Mouse (Mus musculus): ENCODE data around the gene Dync1i2. TPM values are rescaled to one million over a fixed set of nuclear protein-coding genes. Genes with fewer than 3 reads are reported as not detected.
A peak's percentile ranks its signal among the peaks of the same experiment; 100 is the strongest.

Gene Dync1i2
- polyA plus RNA-seq, 1 experiment from 2014 or later, result 199 TPM

- H3K9ac ChIP-seq (ENCODE audit: low read depth, low read length), result peak overlapping the region; percentile 21; the same call in 1 of the 2 replicates
- peaks cover 22% of the 10 kb centered on the region for H3K4me1 ChIP-seq (ENCODE audit: control insufficient read depth, insufficient read depth, low read length)
- no peaks in the 10 kb centered on the region for H3K27me3 ChIP-seq (ENCODE audit: control insufficient read depth, insufficient read depth, low read depth, low read length)
- H3K9me3 ChIP-seq (replicated peaks; ENCODE audit: control insufficient read depth, low read length, poor library complexity, severe bottlenecking), result no peaks in the 10 kb centered on the region
- ATAC-seq, result no peak
- WGBS, result 14% methylated on average over 7 of the region's 7 CpGs
- no peak overlapping the region for H3K4me3 ChIP-seq (ENCODE audit: low read depth, low read length)
- H3K4me2 ChIP-seq (ENCODE audit: low read length), result no peak overlapping the region; the same call in 1 of the 2 replicates
- H3K27ac ChIP-seq (ENCODE audit: low read length), result peak overlapping the region; percentile 68
- H3K36me3 ChIP-seq (ENCODE audit: control insufficient read depth, insufficient read depth, low read length), result no peaks in the 10 kb centered on the region; the same call in 1 of the 2 replicates
Observed at GRCm38 (mm10) chr2:71294489-71294888, 83.0 kb downstream of the Dync1i2 start.

- WGBS, result 50% methylated on average over 12 of the region's 12 CpGs
- no peak overlapping the region for H3K27ac ChIP-seq (ENCODE audit: low read length)
- no peak overlapping the region for H3K4me3 ChIP-seq (ENCODE audit: low read depth, low read length)
- no peaks in the 10 kb centered on the region for H3K9me3 ChIP-seq (replicated peaks; ENCODE audit: control insufficient read depth, low read length, poor library complexity, severe bottlenecking)
- H3K9ac ChIP-seq (ENCODE audit: low read depth, low read length), result no peak overlapping the region
- H3K36me3 ChIP-seq (ENCODE audit: control insufficient read depth, insufficient read depth, low read length), result no peaks in the 10 kb centered on the region; the same call in 1 of the 2 replicates
- H3K27me3 ChIP-seq (ENCODE audit: control insufficient read depth, insufficient read depth, low read depth, low read length), result no peaks in the 10 kb centered on the region
- no peak for ATAC-seq
- no peak overlapping the region for H3K4me2 ChIP-seq (ENCODE audit: low read length)
- H3K4me1 ChIP-seq (ENCODE audit: control insufficient read depth, insufficient read depth, low read length), result peaks cover 17% of the 10 kb centered on the region
Observed at GRCm38 (mm10) chr2:71295844-71296243, 84.3 kb downstream of the Dync1i2 start.

- ATAC-seq, result no peak
- Histone ChIP-seq H3K27me3 (ENCODE audit: control insufficient read depth, insufficient read depth, low read depth, low read length) (no peaks in the 10 kb centered on the region), H3K4me1 (ENCODE audit: control insufficient read depth, insufficient read depth, low read length) (peaks cover 17% of the 10 kb centered on the region), H3K4me3 (ENCODE audit: low read depth, low read length) (no peak overlapping the region), H3K4me2 (ENCODE audit: low read length) (no peak overlapping the region), H3K36me3 (ENCODE audit: control insufficient read depth, insufficient read depth, low read length) (no peaks in the 10 kb centered on the region; the same call in 1 of the 2 replicates), H3K9me3 (replicated peaks; ENCODE audit: control insufficient read depth, low read length, poor library complexity, severe bottlenecking) (no peaks in the 10 kb centered on the region), H3K27ac (ENCODE audit: low read length) (no peak overlapping the region), H3K9ac (ENCODE audit: low read depth, low read length) (no peak overlapping the region)
- WGBS, result 77% methylated on average over 1 of the region's 1 CpGs
Observed at GRCm38 (mm10) chr2:71297501-71297900, 86.0 kb downstream of the Dync1i2 start.

- Histone ChIP-seq H3K4me2 (ENCODE audit: low read length) (no peak overlapping the region), H3K36me3 (ENCODE audit: control insufficient read depth, insufficient read depth, low read length) (no peaks in the 10 kb centered on the region; the same call in 1 of the 2 replicates), H3K9ac (ENCODE audit: low read depth, low read length) (no peak overlapping the region), H3K4me1 (ENCODE audit: control insufficient read depth, insufficient read depth, low read length) (peaks cover 17% of the 10 kb centered on the region), H3K9me3 (replicated peaks; ENCODE audit: control insufficient read depth, low read length, poor library complexity, severe bottlenecking) (no peaks in the 10 kb centered on the region), H3K27me3 (ENCODE audit: control insufficient read depth, insufficient read depth, low read depth, low read length) (no peaks in the 10 kb centered on the region), H3K27ac (ENCODE audit: low read length) (no peak overlapping the region), H3K4me3 (ENCODE audit: low read depth, low read length) (no peak overlapping the region)
- ATAC-seq, result no peak
- 93% methylated on average over 1 of the region's 1 CpGs for WGBS
Observed at GRCm38 (mm10) chr2:71298729-71299128, 87.2 kb downstream of the Dync1i2 start.

- no peak overlapping the region for H3K4me3 ChIP-seq (ENCODE audit: low read depth, low read length)
- peaks cover 13% of the 10 kb centered on the region; the same call in 1 of the 2 replicates for H3K36me3 ChIP-seq (ENCODE audit: control insufficient read depth, insufficient read depth, low read length)
- no peaks in the 10 kb centered on the region for H3K9me3 ChIP-seq (replicated peaks; ENCODE audit: control insufficient read depth, low read length, poor library complexity, severe bottlenecking)
- H3K9ac ChIP-seq (ENCODE audit: low read depth, low read length), result no peak overlapping the region
- 56% methylated on average over 3 of the region's 3 CpGs for WGBS
- no peaks in the 10 kb centered on the region for H3K27me3 ChIP-seq (ENCODE audit: control insufficient read depth, insufficient read depth, low read depth, low read length)
- ATAC-seq, result no peak
- H3K27ac ChIP-seq (ENCODE audit: low read length), result no peak overlapping the region
- H3K4me2 ChIP-seq (ENCODE audit: low read length), result no peak overlapping the region
- H3K4me1 ChIP-seq (ENCODE audit: control insufficient read depth, insufficient read depth, low read length), result no peaks in the 10 kb centered on the region
Observed at GRCm38 (mm10) chr2:71302156-71302663, 90.7 kb downstream of the Dync1i2 start.

- Histone ChIP-seq H3K4me1 (ENCODE audit: control insufficient read depth, insufficient read depth, low read length) (no peaks in the 10 kb centered on the region), H3K4me2 (ENCODE audit: low read length) (no peak overlapping the region), H3K4me3 (ENCODE audit: low read depth, low read length) (no peak overlapping the region), H3K27ac (ENCODE audit: low read length) (no peak overlapping the region), H3K9me3 (replicated peaks; ENCODE audit: control insufficient read depth, low read length, poor library complexity, severe bottlenecking) (no peaks in the 10 kb centered on the region), H3K9ac (ENCODE audit: low read depth, low read length) (no peak overlapping the region), H3K36me3 (ENCODE audit: control insufficient read depth, insufficient read depth, low read length) (peaks cover 19% of the 10 kb centered on the region; the same call in 1 of the 2 replicates), H3K27me3 (ENCODE audit: control insufficient read depth, insufficient read depth, low read depth, low read length) (no peaks in the 10 kb centered on the region)
- no peak for ATAC-seq
Observed at GRCm38 (mm10) chr2:71303221-71303620, 91.7 kb downstream of the Dync1i2 start.

- H3K36me3 ChIP-seq (ENCODE audit: control insufficient read depth, insufficient read depth, low read length), result peaks cover 19% of the 10 kb centered on the region; the same call in 1 of the 2 replicates
- WGBS, result 48% methylated on average over 3 of the region's 3 CpGs
- no peaks in the 10 kb centered on the region for H3K27me3 ChIP-seq (ENCODE audit: control insufficient read depth, insufficient read depth, low read depth, low read length)
- H3K27ac ChIP-seq (ENCODE audit: low read length), result no peak overlapping the region
- no peaks in the 10 kb centered on the region for H3K9me3 ChIP-seq (replicated peaks; ENCODE audit: control insufficient read depth, low read length, poor library complexity, severe bottlenecking)
- no peak overlapping the region for H3K9ac ChIP-seq (ENCODE audit: low read depth, low read length)
- H3K4me3 ChIP-seq (ENCODE audit: low read depth, low read length), result no peak overlapping the region
- ATAC-seq, result no peak
- no peaks in the 10 kb centered on the region for H3K4me1 ChIP-seq (ENCODE audit: control insufficient read depth, insufficient read depth, low read length)
- H3K4me2 ChIP-seq (ENCODE audit: low read length), result no peak overlapping the region
Observed at GRCm38 (mm10) chr2:71304821-71305220, 93.3 kb downstream of the Dync1i2 start.

GRCm38 (mm10) chr2:71306357-71306756 is 94.9 kb downstream of the Dync1i2 start:
- Histone ChIP-seq H3K36me3 (ENCODE audit: control insufficient read depth, insufficient read depth, low read length) (peaks cover 25% of the 10 kb centered on the region), H3K9me3 (replicated peaks; ENCODE audit: control insufficient read depth, low read length, poor library complexity, severe bottlenecking) (no peaks in the 10 kb centered on the region), H3K27ac (ENCODE audit: low read length) (no peak overlapping the region), H3K4me3 (ENCODE audit: low read depth, low read length) (no peak overlapping the region), H3K4me2 (ENCODE audit: low read length) (no peak overlapping the region), H3K9ac (ENCODE audit: low read depth, low read length) (no peak overlapping the region), H3K27me3 (ENCODE audit: control insufficient read depth, insufficient read depth, low read depth, low read length) (no peaks in the 10 kb centered on the region), H3K4me1 (ENCODE audit: control insufficient read depth, insufficient read depth, low read length) (no peaks in the 10 kb centered on the region)
- no peak for ATAC-seq

- ATAC-seq, result no peak
- H3K4me2 ChIP-seq (ENCODE audit: low read length), result no peak overlapping the region
- H3K4me1 ChIP-seq (ENCODE audit: control insufficient read depth, insufficient read depth, low read length), result no peaks in the 10 kb centered on the region
- H3K9me3 ChIP-seq (replicated peaks; ENCODE audit: control insufficient read depth, low read length, poor library complexity, severe bottlenecking), result no peaks in the 10 kb centered on the region
- no peak overlapping the region for H3K4me3 ChIP-seq (ENCODE audit: low read depth, low read length)
- peaks cover 22% of the 10 kb centered on the region for H3K36me3 ChIP-seq (ENCODE audit: control insufficient read depth, insufficient read depth, low read length)
- H3K9ac ChIP-seq (ENCODE audit: low read depth, low read length), result no peak overlapping the region
- no peak overlapping the region for H3K27ac ChIP-seq (ENCODE audit: low read length)
- WGBS, result 48% methylated on average over 2 of the region's 2 CpGs
- no peaks in the 10 kb centered on the region for H3K27me3 ChIP-seq (ENCODE audit: control insufficient read depth, insufficient read depth, low read depth, low read length)
Observed at GRCm38 (mm10) chr2:71309726-71310125, 98.2 kb downstream of the Dync1i2 start.

Data from midbrain, embryonic 16.5 days (tissue).